Mouse (Mus musculus) 416B (cell line): Measurements from ENCODE around the gene Tax1bp3.

Source experiments
- DNase-seq: peaks from one replicate; pipeline ENCODE4 v3.0.0; 2011; ENCODE audit warnings: low read depth

Tax1bp3 gene

DNA sequence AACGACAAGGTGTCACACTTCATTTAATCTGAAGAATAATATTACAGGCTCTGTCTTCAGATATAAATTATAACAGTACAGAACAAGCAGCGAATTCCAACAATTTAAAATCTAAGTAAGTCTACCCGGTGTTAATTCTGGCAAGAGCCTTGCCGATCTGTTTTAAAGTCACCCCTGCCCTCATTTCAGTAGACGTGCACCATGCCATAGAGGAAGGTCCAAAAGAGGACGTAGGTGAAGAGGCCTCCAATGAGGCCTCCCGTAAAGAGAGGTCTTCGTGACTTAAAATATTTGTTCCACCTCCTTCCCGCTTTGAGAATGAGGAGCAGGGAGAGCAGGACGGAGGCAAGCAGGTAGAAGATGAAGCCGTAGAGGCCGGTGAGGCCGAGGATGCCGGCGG is 697 bp upstream of the Tax1bp3 start:
- DNase-seq = peak; percentile 43

DNA sequence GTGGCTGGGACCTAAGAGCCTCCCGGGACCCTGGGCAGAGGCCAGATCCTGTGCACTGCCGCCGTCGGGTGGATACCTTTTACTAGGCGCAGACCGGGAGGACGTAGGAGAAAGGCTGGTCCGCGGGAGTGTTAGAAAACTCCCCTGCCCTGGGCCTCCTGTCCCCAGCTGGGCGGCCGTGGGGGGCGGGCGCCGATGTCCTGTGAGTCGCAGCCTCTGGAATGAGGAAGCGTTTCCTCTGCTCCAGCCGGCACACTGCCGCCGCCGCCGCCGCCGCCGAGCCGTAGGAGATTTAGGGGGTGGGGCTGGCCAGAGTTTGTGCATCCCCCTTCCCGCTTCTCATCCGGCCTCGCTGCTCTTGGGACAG is 609 bp downstream of the Tax1bp3 start:
- DNase-seq = no peak

DNA sequence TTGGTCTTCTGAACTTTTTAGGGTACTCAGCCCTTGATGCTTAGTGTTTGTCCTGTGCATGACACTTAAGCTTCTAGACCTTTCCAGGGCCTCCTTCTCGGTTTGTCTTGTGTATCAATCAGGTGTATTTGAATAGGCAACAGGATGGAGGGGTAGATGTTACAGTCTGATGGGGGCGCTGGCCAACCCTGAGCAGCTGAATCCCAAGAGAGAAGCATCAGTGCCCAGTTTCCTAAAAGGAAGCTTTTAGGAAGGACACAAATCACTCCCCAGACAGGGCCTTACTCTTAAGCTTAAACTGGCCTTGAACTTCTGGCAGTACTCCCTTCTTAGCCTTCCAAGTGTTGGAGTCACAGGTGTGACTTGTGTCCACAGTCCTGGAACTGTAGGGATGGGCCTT is 1.0 kb downstream of the Tax1bp3 start:
- DNase-seq = no peak

DNA sequence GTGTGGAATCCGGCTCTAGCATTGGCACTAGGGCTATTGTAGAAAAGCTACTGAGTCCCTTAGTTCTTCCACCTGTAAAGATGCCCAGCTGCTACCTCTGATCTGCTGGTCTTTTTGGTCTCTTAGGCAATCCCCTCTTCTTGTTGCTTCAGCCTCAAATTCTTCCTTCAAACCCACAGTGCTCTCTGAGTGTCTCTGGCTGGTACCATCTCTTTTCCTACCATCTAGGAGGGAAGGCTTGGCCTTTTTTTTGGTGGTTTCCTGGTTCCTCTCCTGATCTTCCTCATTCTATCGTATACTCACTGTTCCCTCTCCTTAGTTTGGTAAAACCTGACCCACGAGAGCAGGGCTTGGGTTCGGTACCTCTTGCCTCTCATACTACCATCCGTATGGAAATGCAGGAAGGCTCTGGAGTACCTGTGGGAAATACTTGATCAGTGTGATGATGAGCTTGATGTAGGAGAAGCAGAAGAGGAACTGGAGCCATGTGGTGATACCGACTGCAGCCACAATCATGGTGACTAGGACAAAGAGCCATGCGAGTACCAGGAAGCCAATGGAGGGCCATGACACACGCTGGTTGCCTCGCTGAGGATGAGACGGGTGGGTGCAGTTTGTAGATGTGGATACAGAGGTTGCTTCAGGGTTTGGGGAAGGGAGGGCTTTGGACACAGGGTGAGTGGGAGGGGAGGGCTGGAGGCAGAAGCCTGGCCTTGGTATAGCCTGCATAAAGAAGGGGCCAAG is 9.2 kb downstream of the Tax1bp3 start:
- no peak for DNase-seq

DNA sequence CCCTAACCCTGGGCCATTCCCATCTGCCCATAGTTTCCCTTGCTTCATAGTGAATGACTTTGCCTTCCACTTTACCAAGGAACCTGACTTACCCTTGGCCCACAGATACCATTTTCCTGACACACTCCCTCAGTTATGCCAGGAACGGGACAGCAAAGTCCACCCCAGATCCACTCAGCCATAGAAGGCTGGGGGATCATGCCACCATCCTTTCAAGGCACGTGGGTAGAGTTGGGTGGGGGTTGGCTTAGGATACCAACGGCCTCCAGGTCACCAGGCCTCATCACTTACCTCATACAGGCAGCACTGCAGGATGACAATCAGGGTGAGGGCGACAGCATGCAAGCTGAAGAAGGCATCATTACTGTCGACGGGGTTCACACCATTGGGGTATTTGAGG is 10.3 kb downstream of the Tax1bp3 start:
- DNase-seq = no peak

DNA sequence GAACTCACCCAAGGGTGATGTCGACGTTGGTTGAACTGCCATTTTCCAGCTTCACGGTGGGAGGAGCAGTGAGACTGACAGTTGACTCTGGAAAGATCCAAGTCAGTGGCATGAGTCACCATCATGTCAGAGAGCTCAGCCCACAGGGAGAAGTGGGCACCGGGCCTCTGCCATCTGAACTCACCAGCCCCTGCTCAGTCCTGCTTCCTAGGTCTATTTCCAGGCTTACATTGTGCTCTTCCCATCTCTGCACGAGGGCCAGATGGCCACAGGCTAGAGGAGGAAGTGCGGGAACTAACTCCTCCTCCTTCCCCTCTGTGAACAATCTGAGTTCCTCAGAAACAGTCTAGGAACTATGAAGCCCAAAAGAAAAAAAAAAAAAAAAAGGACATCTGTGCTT is 16.2 kb downstream of the Tax1bp3 start:
- DNase-seq = peak; percentile 57

DNA sequence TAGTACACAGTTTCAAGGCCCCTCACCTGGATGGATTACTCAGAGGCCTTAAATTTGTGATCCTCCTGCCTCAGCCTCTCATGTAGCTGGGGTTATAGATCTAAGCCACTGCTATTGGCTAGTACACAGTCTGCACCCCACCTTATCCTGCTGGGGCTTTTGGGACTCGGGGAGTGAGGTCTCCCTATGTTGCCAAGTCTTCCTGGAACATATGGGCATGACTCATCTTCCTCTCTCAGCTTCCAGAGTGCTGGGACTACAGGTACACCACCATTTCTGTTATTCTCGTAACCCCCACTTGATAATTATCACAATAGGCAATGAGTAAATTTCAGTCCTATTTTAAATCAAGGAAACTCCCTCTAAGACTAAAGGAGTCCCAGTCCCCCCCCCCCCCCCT is 17.6 kb downstream of the Tax1bp3 start:
- no peak for DNase-seq

DNA sequence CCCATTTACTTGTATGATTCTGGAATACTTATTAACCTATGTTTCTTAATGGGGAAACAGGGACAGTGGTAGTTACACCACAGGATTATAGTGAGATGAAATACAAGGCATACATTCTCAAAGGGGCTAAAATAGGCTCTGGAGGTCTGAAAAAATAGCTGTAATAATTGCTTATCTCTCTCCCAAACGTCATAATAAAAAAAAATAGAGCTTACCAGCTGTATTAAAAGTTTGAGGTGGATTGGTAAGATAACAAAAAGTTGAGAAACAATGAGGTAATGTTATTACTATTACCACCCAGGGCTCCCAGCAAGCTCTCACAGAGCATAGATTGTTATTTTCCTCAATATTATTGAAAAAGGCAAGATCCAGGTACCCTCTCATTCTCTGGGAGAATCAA is 21.3 kb downstream of the Tax1bp3 start:
- DNase-seq = no peak

DNA sequence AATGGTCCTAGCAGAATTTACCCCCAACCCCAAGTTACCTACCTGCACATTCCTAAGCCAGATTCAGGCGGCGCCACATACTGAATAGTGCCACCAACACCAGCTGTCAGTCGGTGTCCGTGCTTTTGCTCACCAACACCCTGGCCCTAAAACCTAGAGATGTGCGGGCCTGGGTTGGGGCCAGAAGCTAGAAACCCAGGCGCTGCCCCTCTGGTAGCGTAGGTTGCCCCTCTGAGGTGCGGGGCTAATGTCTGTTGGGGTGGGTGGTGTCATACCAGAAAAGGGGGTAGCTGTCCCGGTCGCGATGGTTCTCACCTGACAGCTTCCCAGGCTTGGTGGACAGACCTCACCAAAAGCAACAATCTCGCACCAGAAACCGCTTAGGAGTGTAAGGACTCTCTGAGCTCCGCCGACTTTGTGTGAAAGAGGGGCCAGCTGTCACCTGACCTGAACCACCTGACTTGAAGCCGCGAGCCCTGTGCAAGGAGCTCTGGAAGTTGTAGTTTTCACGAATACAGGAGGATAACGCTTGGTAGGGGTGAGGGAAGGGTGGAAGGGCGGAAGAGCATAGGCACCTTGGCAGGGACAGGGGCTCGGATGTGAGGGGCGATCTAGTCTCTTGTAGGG is 21.8 kb downstream of the Tax1bp3 start, which contains the start of gene Ctns:
Gene Ctns (minus strand): TSS at position 440 of the 627 bp plus-strand sequence.
- peak; percentile 96 for DNase-seq

DNA sequence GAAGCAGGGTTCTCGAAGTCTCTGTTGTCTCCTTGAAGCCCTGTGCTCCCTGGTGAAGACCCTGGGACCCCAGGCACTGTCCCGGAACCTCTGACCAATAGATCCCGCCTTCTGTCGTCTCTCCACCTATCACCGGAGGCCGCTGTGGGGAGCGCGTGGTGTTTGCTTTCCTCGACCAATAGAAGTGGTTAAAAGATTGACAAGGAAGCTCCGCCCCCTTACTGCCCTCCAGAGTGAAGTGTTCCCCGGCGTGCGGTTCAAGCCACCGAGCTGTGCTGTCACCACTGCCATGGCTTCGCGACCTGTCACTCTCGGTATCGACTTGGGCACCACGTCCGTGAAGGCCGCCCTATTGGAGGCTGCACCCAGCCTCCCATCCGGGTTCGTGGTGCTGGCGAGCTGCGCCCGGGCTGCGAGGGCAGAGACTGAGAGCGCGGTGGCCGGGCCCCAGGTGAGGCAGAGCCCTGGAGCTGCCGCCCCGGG is 22.4 kb downstream of the Tax1bp3 start, which contains the start of gene Shpk:
Gene Shpk (plus strand): TSS at position 231 of the 483 bp plus-strand sequence.
- peak; percentile 96 for DNase-seq

DNA sequence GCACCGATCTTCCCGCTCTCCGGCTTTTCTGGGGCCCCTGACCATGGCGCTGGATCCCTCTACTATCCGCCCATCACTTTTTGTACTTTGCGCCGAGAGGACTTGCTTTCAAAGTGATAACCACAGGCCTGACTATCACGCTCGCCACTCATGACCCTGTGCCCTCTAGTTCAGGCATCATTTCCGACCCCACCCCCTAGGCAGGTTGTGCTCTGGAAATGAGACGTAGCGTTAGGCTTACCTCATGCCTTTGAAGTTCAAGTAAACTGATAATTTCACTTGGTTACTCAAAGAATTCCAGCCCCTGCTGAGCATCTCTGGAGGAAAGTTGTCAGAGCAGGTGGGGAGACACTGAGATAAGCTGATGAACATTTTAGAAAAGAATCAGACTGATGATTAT is 23.0 kb downstream of the Tax1bp3 start:
- DNase-seq = peak; percentile 66

DNA sequence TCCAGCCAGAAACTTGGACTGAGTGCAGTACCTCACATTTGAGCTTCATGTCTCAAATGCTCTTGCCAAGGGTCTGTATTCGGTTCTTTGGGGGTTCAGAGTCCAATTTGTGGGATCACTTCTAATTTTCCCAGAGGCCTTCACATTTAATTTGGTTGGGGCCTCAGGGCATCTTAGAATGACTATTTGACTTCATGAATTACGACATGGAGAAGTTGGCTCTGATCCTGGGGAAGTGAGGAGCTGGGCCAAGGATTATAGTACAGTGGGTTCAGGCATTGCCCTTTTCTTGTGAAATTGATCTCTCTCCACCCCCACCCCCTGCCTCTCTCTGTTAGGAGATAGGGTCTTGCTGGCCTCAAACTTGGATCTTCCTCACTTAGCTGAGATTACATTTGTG is 24.1 kb downstream of the Tax1bp3 start:
- no peak for DNase-seq

DNA sequence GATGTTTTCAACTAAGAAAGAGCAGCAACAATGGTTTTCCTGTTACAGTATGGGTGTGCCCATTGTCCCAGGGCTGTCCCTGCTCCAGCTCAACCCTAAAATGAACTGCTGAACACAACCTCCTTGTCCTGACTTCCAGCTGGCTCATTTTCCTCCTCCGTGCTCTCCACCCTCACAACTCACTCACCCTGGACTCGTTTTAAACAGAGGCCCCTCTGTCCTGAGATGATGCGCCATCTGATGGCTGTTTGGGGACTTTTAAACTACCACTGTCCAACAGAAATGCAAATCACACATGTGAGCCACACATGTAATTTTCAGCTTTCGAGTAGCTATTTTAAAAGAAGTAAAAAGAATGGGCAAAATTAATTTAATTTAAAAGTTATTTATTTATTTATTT is 24.7 kb downstream of the Tax1bp3 start:
- DNase-seq = peak; percentile 49

DNA sequence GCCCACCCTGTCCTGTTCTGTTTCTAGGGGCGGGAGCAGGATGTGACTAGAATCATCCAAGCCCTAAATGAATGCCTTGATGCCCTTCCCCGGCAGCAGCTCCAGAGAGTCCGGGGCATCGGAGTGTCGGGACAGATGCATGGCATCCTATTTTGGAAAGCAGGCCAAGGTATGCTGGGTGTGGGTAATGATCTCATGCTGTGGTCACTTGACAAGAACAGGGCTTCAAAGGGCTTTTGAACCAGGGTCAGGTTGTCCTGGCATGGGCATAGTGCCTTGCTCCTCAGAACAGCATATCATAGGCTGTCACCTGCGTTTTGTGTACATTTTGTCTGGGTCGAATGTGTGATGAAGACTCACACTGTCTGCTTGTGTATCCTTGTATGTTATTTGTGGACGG is 27.0 kb downstream of the Tax1bp3 start:
- DNase-seq = no peak

DNA sequence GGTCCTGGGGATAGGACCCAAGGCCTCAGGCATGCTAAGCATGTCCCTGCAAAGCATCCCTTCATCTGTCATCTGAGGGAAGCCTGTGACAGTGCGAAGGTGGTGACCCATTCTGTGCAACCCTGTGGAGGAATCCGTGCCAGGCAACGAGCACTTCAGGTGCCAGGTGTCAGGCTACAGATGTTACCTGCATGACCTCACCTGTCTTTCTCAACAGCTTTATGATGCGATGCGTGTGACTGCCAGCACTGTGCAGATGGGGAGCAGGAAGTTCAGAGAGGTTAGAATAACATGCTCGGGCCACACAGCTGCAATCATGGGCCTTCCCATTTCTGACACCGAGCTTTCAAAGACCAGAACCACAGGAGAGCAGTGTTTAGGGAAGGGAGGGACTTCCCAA is 28.3 kb downstream of the Tax1bp3 start:
- no peak for DNase-seq

DNA sequence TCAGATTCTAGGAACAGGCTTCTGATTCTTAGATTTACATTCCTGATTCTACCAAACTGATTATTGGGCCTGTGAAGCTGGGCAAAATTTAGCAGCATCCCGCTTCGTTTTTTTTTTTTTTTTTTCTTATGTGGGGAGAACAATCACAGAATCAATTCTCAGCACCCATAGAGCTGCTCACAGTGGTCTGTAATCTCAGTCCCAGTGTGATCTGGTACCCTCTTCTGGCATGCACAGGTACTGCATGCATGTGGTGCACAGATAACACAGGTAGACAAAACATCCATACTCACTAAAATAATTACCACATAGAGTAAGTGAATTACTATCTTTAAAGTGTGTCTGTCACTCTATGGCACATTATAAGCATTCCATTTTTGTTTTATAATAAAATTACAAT is 30.7 kb downstream of the Tax1bp3 start:
- DNase-seq = no peak

DNA sequence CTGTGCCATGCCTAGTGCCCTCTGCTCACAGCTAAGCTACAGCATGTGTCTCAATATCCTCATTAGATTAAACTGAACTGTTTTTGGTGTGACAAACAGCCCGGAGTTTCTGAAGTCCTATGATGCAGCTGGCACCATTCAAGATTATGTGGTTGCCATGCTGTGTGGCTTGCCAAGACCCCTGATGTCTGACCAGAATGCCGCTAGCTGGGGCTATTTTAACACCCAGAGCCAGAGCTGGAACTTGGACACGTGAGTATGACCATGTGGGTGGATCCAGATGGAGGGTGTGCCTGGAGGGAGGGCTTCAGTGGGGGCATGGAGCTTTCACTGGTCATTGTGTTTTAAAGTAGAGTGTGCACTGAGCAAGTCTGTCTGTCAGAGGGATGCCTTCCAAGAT is 37.1 kb downstream of the Tax1bp3 start:
- no peak for DNase-seq

DNA sequence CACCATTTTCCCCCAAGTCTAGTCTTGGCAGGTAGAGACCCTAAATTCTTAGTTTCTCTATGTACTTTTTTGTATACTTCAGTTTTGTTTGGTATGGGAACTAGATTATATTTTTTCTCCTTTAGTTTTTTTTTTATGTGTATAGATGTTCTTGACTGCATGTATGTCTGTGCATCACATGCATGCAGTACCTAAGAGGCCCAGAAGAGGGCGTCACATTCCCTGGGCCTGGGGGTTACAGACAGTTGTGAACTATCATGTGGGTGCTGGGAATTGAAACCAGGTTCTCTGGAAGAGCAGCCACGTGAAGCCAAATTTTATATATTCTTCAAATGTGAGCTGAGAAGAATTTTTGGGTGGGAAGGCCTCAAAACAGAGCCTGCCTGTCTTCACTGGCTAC is 42.8 kb downstream of the Tax1bp3 start:
- no peak for DNase-seq

DNA sequence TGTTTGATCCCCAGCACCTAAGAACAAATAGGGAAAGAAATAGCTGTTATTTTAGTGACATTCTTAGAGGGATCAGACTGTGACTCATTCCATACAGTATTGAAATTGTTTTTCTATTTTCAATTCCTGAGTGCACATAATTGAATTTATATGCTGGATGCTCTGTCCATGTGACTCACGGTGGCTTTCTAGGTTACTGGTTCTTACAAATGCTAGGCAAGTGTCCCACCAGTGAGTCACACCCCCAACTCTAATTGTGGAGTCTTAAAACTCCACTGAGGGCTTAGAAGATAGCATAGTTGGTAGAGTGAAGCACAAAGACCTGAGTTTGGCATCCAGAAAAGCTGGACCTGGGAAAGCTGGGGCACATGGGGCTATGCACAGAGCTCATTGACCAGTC is 43.8 kb downstream of the Tax1bp3 start:
- no peak for DNase-seq

DNA sequence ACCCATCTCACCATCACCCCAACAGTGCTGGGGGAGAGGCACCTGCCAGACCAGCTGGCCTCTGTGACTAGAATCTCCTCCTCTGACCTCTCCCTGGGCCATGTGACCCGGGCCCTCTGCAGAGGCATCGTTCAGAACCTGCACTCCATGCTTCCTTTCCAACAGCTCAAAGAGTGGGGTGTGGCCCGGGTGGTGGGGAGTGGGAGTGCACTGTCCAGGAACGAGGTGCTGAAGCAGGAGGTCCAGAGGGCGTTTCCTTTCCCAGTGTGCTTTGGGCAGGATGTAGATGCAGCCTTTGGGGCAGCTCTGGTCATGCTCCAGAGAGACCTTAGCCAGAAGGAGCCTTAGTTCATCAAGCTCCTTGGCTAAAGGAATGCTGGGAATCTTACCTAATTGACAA is 46.0 kb downstream of the Tax1bp3 start:
- DNase-seq = no peak

DNA sequence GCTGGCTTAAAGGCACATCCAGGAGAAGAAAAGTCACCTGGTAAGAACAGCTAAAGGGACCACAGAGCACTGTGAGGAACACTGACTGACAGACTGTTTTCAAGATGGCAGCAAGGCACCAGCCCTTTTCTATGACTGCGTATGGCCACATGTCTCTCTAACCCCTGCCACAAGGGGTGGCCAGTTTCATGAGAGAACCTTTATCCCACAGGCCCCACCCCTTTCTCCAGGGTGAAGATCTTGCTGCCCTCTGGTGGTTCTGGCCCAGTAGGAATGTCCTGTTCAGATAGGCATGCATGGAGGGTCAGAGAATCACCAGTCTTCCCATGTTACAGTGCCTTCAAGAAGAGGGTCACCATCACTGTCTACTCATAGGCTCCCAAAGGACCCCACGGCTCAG is 47.1 kb downstream of the Tax1bp3 start:
- peak; percentile 72 for DNase-seq

DNA sequence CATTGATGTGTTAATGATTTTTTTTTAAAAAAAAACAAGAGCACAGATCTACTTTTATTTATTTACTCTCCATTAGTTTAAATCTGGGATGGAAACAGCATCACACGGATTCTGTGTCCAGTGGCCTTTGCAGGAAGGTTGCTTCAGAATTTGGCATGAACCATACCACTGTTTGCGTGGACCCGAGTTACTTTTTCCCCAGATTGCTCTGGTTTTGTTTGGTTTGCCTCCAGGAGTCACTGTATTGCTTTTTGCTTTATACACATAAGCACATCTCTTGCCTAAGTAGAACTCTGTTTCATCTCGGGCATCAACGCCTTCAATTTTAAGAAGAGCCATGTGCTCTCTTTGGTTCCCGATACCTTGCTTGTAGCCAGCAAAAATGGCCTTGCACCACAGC is 49.0 kb downstream of the Tax1bp3 start:
- DNase-seq = no peak

DNA sequence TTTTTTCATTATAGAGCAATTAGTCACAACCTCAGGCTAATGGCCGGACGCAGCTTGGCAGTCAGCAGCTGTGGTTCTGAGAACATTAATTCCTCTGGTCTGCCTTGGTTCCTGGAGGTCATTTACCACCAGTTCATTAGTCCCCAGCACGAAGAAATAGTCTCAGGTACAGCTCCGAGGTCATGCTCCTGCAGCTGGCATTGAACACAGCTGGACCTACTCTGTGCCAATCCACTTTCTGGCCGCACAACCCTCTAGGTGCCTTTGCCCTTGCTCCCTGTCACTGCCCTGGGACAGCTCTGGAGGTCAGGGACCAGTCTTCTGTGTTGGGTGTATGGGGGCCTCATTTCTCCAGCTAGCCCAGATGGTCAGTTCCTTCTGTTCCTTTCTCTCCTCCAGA is 52.0 kb downstream of the Tax1bp3 start:
- DNase-seq = no peak

DNA sequence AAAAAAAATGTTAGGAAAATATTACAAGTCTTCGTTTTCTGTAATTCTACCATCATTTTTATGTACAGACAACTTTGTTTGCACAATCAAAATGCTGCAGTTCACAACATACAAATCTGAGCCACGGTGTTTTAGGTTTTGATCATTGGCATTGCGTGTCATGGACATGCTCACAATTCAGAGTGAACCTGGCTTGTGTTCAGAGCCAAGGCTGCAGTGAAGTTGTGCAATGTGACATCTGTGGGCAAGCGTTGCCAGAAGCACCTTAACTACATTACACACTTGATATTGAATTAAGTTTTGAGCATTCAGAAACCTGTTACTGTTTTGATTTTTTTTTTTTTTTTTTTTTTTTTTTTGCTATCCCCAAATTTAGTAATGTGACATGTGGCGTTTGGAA is 53.2 kb downstream of the Tax1bp3 start:
- DNase-seq = no peak
